Mouse (Mus musculus): ENCODE measurements around the gene Olfr1395.
"Not testable (repeated sequence)": the region's sequence is repeated elsewhere in the genome, so short reads cannot be mapped to it uniquely, and the experiment has no call there.

Gene Olfr1395

GRCm38 (mm10) chr11:49175345-49175744, 33.3 kb downstream of the Olfr1395 start:
- no peak for DNase-seq (ENCODE audit: low read depth, low spot score)

- not testable (repeated sequence) for DNase-seq (ENCODE audit: low read depth, low spot score)
These were observed 34.1 kb downstream of the Olfr1395 start for GRCm38 (mm10) chr11:49176047-49176779.

GRCm38 (mm10) chr11:49183172-49183571, 41.1 kb downstream of the Olfr1395 start:
- DNase-seq (ENCODE audit: low read depth, low spot score) = no peak

GRCm38 (mm10) chr11:49186452-49186851, 44.4 kb downstream of the Olfr1395 start:
- no peak for DNase-seq (ENCODE audit: low read depth, low spot score)

GRCm38 (mm10) chr11:49186955-49187488, 44.9 kb downstream of the Olfr1395 start, which contains the start of gene Btnl9:
Btnl9 (minus strand) TSS chr11:49187159.
- no peak for DNase-seq (ENCODE audit: low read depth, low spot score)

- DNase-seq (ENCODE audit: low read depth, low spot score) = no peak
These were observed 45.6 kb downstream of the Olfr1395 start for GRCm38 (mm10) chr11:49187701-49188100.

GRCm38 (mm10) chr11:49189737-49190136, 47.7 kb downstream of the Olfr1395 start:
- peak; percentile 16 for DNase-seq (ENCODE audit: low read depth, low spot score)

- DNase-seq (ENCODE audit: low read depth, low spot score) = no peak
These were observed 49.0 kb downstream of the Olfr1395 start for GRCm38 (mm10) chr11:49191083-49191482.

GRCm38 (mm10) chr11:49194771-49195170, 52.7 kb downstream of the Olfr1395 start:
- not testable (repeated sequence) for DNase-seq (ENCODE audit: low read depth, low spot score)

GRCm38 (mm10) chr11:49195819-49196322, 53.8 kb downstream of the Olfr1395 start:
- no peak for DNase-seq (ENCODE audit: low read depth, low spot score)

Measured in skeletal muscle tissue, adult 2 months (tissue).